Mouse (Mus musculus) CD4-positive naive resting alpha-beta T cell, adult 76 days (primary cell): ENCODE results near the gene Hoxb8. TPM values are rescaled to one million over a fixed set of nuclear protein-coding genes. Genes with fewer than 3 reads are reported as not detected.

ENCODE experiments used
- total RNA-seq: library from RNA; stranded (reverse); gene quantifications from one replicate; pipeline ENCODE4 v1.2.4, GENCODE M21; 2023

Gene Hoxb8
- total RNA-seq, result not detected

DNA sequence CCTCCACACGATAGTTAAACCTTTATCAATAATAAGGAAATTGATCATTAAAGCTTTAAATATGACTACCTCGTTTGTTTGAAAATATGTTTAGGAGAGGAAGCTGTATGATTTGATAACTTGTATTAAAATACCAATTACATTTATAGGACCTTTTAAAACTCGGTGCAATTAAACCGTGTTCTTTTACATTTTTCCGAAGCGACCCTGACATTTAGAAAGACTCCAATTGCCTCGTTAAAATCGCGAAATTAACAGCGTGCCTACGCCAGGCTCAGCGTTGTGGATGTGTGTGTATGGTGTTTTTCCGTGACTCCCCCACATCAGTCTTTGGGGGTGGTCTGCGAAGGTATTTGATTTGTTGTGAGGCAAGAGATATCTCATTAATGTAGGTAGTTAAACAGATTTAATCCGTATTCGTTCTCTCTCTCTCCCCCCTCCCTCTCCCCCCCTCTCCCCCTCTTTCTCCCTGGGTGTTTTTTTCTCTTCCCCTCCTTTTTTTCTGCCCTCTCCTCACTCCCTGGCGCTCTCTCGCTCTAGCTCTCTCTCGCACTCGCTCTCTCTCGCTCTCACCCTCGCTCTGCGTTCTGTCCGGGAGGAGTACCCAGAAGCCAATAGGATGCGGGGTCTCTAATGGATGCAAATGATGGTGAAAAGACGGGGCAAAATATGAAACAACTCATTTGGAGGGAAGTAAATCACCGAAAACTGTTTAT lies at the start of gene Hoxb8:
TSS of gene Hoxb8 (plus strand) at position 51 of the 716 bp plus-strand sequence.

DNA sequence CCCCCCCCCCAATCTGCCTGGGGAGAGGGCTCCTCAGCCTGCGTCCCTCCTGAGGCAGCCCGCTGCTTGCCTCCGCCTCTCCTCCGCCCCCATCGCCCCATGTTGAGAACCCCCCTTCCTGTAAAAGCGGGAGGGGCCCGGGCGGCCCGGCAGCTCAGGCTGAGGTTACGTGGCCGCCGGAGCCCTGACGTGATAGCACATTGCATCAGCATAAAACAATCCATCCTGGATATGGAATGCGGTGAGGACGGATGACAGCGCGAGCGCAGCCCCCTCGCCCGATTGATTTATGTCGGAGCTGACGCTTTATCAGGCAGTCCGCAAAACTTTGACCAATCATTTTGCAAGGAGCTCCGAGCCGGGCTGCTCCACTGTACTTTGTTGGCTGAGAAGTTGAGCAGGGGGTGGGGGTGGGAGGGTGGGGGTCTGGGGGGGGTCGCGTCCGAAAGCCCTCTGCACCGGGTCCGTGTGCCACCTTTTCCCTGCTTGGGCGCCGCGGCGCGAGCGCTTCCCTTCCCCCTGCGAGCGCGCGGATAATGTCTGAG lies 10.6 kb upstream of the Hoxb8 start, which contains the start of gene Hoxb9:
TSS of gene Hoxb9 (plus strand) at position 462 of the 545 bp plus-strand sequence.

DNA sequence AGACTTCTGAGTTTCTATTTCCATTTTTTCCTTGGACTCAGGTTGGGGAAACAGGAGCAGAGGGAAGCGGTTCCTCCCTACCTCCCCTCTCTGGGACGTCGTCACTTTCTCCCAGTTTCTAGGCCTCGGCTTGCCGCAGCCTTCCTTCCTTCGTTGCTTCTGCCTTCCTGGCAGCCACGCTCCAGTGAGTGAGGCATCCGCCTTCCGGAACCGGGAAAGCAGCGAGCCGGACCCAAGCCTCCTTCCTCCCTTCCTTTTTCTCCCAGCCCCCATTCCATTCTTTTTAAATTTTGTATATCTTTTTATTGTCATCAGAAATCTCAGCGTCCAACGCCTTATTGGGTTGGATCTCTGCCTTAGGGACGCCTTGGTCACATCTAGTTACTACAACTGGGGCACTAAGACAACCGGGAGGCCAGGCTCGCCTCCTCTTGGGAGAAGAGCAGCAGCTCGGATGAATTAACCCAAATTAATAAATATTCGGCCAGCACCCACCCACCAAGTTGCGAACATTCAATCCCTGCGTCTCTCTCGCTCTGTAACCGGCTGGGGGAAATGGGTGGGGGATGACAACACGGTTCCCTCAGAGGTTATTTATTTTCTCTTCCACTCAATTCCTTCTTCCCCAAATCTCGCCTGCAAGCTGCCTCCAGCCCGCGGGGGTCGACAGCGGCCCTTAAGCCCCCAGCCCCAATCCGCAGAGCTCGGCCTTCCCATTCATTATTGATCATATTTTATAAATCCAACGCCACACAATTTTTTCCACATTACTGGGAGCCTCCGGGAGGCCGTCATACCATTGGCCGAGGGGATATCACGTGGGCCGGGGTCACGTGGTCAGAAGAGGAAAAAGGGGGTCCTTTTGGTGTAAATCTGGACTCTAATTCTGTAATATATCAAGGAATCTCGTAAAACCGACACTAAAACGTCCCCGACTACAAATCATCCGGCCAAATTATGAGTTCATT lies 4.3 kb downstream of the Hoxb8 start, which contains the start of gene Hoxb7:
TSS of gene Hoxb7 (plus strand) at position 853 of the 968 bp plus-strand sequence.

DNA sequence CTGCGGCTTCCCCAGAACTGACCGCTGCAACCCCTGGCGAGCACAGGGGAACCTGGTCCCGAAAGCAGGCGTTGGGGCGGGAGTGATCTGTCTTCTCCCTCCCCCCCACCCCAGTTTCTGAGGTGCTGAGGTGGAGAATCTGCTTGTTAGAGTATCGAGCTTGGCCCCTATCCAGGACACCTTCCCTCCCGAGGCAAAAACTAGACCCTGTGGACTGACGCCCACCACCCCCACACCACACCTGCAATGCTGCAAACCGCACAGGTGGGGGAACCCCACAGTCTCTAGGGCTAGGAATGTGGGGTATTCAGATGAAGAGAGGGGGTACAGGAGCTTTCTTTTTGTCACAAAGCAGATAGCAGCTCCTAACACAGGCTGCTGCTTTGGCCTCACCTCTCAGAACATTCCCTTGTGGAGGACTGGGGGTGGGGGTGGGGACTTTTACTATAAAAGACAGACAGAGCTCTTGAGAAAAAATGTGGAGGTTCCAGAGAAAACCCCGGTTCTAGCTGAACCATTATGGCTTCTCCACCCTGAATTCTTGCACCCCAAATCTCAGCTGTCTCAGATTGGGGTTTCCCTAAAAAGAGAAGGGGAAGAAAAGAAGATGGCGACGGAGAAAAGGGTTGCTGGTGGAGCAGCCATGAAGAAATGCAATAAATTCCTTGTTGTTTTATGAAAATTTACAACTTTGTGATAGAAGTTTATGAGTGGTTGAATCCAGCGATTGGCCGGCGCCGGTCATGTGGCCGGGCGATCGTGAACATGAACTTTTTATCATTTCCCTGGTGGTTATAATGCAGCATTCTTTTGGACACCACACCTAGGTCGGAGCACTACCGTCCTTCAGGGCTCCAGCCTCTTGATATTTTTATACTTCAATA lies 10.2 kb downstream of the Hoxb8 start, which contains the start of gene Hoxb6:
TSS of gene Hoxb6 (plus strand) at position 796 of the 884 bp plus-strand sequence.

DNA sequence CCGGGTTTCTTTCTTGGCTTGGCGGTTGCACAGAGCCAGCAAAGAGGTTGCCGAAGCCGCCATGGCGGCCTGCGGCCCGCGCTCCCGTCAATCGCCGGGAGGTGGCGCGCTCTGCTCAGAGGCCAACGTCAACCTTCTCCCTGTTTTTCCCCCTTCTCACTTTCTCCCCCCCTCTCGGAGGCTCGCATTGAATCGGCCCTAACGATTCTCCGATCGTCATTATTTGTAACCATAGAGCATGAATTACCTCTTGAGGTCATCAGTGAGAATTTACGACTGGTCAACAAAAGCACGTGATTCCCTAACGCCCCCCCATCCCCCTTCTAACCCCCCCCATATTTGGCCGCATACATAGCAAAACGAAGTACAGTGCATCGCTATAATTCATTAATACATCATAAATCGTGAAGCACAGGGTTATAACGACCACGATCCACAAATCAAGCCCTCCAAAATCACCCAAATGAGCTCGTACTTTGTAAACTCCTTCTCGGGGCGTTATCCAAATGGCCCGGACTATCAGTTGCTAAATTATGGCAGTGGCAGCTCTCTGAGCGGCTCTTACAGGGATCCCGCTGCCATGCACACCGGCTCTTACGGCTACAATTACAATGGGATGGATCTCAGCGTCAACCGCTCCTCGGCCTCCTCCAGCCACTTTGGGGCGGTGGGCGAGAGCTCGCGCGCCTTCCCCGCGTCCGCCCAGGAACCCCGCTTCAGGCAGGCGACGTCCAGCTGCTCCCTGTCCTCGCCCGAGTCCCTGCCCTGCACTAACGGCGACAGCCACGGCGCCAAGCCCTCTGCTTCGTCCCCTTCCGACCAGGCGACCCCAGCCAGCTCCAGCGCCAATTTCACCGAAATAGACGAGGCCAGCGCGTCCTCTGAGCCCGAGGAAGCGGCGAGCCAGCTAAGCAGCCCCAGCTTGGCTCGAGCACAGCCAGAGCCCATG lies 21.7 kb downstream of the Hoxb8 start, which contains the start of gene Hoxb5:
TSS of gene Hoxb5 (plus strand) at position 186 of the 949 bp plus-strand sequence.

DNA sequence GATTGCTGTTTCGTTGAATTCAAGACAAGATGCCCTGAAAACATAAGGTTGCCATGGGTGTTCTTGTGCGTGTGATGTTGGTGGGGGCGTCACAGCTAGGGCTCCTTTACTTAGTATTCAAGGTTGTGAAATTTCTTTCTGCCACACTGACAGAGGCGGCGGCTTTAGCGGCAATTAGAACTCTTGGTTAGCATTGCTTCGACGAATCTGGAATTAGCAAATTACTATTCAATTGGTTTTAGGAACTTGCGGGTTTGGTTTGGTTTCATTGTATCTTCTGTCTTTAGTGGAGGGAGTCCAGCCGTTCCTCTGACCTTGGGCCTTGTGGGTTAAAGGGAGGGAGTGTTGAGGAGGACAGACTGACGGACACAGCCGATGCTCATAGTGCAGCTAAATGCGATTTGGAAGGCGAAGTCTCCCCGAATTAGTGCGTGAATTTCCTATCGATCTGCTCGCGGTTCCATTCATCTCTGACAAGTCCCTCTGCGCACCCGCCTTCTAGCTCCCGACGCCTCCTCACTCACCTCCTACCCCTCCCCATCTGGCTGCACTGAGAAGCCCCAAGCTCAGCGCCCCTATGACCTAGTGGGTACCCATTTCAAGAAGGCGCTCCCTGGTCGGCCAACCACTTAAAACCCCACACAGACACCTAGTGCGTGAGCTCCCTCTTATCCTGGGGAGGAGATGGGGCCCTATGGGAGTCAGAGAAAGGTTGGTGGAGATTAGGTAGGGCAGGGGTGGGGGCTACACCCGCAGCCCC lies 36.1 kb downstream of the Hoxb8 start, which contains the start of gene Hoxb4:
TSS of gene Hoxb4 (plus strand) at position 660 of the 760 bp plus-strand sequence.

DNA sequence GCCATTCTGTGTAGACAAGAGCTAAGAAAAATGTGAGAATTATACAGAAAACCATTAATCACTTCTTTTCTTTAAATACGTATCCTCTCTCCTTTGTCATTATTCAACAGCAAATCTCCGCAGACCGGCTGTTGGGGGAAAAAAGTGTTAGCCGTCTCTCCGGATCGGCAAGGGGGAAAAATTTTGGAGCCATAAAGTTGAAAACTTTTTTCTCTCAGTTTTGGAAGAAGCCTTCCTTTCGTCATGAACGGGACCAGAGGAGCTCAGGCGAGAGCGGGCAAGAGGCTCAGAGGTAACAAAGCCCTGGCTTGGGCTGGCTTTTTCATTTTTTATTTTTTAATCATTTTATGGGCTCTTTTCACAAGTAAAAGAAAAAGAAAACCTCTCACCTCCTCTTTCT lies 41.4 kb downstream of the Hoxb8 start, which contains the start of gene Hoxb3:
TSS of gene Hoxb3 (plus strand) at position 173 of the 400 bp plus-strand sequence.

Other genes with a start within 250 kb of the Hoxb8 start
- gene Snf8, start 247.0 kb upstream of the Hoxb8 start, total RNA-seq, result 43.6 TPM
- 41.9 TPM for gene Ube2z, start 216.5 kb upstream of the Hoxb8 start, total RNA-seq
- 102 TPM for gene Atp5g1, start 206.2 kb upstream of the Hoxb8 start, total RNA-seq
- gene Calcoco2, start 169.9 kb upstream of the Hoxb8 start, total RNA-seq, result not detected
- gene Ttll6, start 148.1 kb upstream of the Hoxb8 start, total RNA-seq, result not detected
- not detected for gene Hoxb13, start 87.6 kb upstream of the Hoxb8 start, total RNA-seq
- gene Hoxb9, start 10.4 kb upstream of the Hoxb8 start, total RNA-seq, result not detected
- not detected for gene Hoxb7, start 4.7 kb downstream of the Hoxb8 start, total RNA-seq
- not detected for gene Hoxb6, start 10.6 kb downstream of the Hoxb8 start, total RNA-seq
- gene Hoxb5, start 21.4 kb downstream of the Hoxb8 start, total RNA-seq, result not detected
- 0.59 TPM for gene Hoxb4, start 36.4 kb downstream of the Hoxb8 start, total RNA-seq
- not detected for gene Hoxb3, start 41.4 kb downstream of the Hoxb8 start, total RNA-seq
- not detected for gene Hoxb2, start 68.6 kb downstream of the Hoxb8 start, total RNA-seq
- gene Hoxb1, start 83.8 kb downstream of the Hoxb8 start, total RNA-seq, result not detected
- gene Skap1, start 182.7 kb downstream of the Hoxb8 start, total RNA-seq, result 420 TPM